Mouse (Mus musculus) heart, postnatal 0 days (tissue): Measurements from ENCODE around the gene Timp4.

Experiments
- CTCF ChIP-seq: IDR thresholded peaks from 2 replicates; pipeline ENCODE4 v1.5.1; 2016; ENCODE audit warnings: antibody characterized with exemption, control low read depth, low read depth
- EP300 ChIP-seq: IDR thresholded peaks from 2 replicates; pipeline ENCODE4 v1.6.1; 2016; ENCODE audit warnings: antibody characterized with exemption, low read depth

DNA sequence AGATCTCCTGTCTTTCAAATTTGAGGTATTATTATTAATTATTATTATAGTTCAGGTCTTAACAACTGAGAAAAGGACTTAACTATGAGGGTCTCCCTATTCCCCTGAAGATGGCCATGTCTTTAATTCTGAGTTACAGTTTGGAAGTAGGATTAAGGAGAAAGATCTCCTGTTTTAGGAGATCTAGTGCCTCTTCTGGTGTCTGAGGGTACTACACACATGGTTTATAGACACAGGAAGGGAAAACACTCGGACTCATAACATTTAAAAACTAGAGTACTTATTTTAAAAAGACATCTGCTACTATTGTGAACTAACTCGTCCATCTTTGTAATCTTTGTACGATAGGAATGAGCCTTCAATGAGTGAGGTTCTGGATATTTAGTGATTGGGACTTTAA lies 49.0 kb downstream of the Timp4 start:
- TF ChIP-seq CTCF (no peak), EP300 (no peak)
